Mouse (Mus musculus): ENCODE measurements at regions not wholly inside any gene's neighbourhood (a gene's known extent, or its start where the extent isn't known, plus 50 kb on each side); places are given as distances from the start of the nearest gene placed in this dataset.
A peak's percentile ranks its signal among the peaks of the same experiment; 100 is the strongest.

- H3K9me3 ChIP-seq (ENCODE audit: control insufficient read depth, low read length) = no peaks in the 10 kb centered on the region; the same call in 1 of the 2 replicates
- H3K4me1 ChIP-seq (replicated peaks; ENCODE audit: control insufficient read depth, insufficient read depth, low read length) = no peaks in the 10 kb centered on the region
- no peak overlapping the region for H3K9ac ChIP-seq (ENCODE audit: low read length)
- H3K4me3 ChIP-seq (ENCODE audit: low read length) = no peak overlapping the region
- no peaks in the 10 kb centered on the region for H3K36me3 ChIP-seq (ENCODE audit: control insufficient read depth, insufficient read depth, low read length)
- no peaks in the 10 kb centered on the region for H3K27me3 ChIP-seq (ENCODE audit: control insufficient read depth, insufficient read depth, low read depth, low read length)
- no peak overlapping the region for H3K4me2 ChIP-seq (ENCODE audit: low read depth, low read length)
- ATAC-seq (ENCODE audit: low read depth) = no peak
- H3K27ac ChIP-seq (ENCODE audit: low read length) = no peak overlapping the region
These were observed 74.2 kb upstream of the Dhx40 start for GRCm38 (mm10) chr11:86881710-86882109.

GRCm38 (mm10) chr11:86879356-86879905, 71.9 kb upstream of the Dhx40 start:
- H3K9ac ChIP-seq (ENCODE audit: low read length) = no peak overlapping the region
- H3K27me3 ChIP-seq (ENCODE audit: control insufficient read depth, insufficient read depth, low read depth, low read length) = no peaks in the 10 kb centered on the region
- H3K4me2 ChIP-seq (ENCODE audit: low read depth, low read length) = no peak overlapping the region
- no peak overlapping the region for H3K27ac ChIP-seq (ENCODE audit: low read length)
- 57% methylated on average over 6 of the region's 6 CpGs for WGBS
- no peaks in the 10 kb centered on the region for H3K36me3 ChIP-seq (ENCODE audit: control insufficient read depth, insufficient read depth, low read length)
- no peaks in the 10 kb centered on the region for H3K4me1 ChIP-seq (replicated peaks; ENCODE audit: control insufficient read depth, insufficient read depth, low read length)
- H3K9me3 ChIP-seq (ENCODE audit: control insufficient read depth, low read length) = no peaks in the 10 kb centered on the region; the same call in 1 of the 2 replicates
- no peak for ATAC-seq (ENCODE audit: low read depth)
- no peak overlapping the region for H3K4me3 ChIP-seq (ENCODE audit: low read length)

- ATAC-seq (ENCODE audit: low read depth) = no peak
- Histone ChIP-seq H3K4me3 (ENCODE audit: low read length) (no peak overlapping the region), H3K9me3 (ENCODE audit: control insufficient read depth, low read length) (no peaks in the 10 kb centered on the region; the same call in 1 of the 2 replicates), H3K9ac (ENCODE audit: low read length) (no peak overlapping the region), H3K27me3 (ENCODE audit: control insufficient read depth, insufficient read depth, low read depth, low read length) (no peaks in the 10 kb centered on the region), H3K36me3 (ENCODE audit: control insufficient read depth, insufficient read depth, low read length) (no peaks in the 10 kb centered on the region), H3K4me1 (replicated peaks; ENCODE audit: control insufficient read depth, insufficient read depth, low read length) (no peaks in the 10 kb centered on the region), H3K4me2 (ENCODE audit: low read depth, low read length) (no peak overlapping the region), H3K27ac (ENCODE audit: low read length) (no peak overlapping the region)
- WGBS = 85% methylated on average over 11 of the region's 11 CpGs
These were observed 71.0 kb upstream of the Dhx40 start for GRCm38 (mm10) chr11:86878327-86879065.

- Histone ChIP-seq H3K27me3 (ENCODE audit: control insufficient read depth, insufficient read depth, low read depth, low read length) (no peaks in the 10 kb centered on the region), H3K4me2 (ENCODE audit: low read depth, low read length) (no peak overlapping the region), H3K9me3 (ENCODE audit: control insufficient read depth, low read length) (no peaks in the 10 kb centered on the region), H3K4me3 (ENCODE audit: low read length) (no peak overlapping the region), H3K9ac (ENCODE audit: low read length) (no peak overlapping the region), H3K36me3 (ENCODE audit: control insufficient read depth, insufficient read depth, low read length) (no peaks in the 10 kb centered on the region), H3K4me1 (replicated peaks; ENCODE audit: control insufficient read depth, insufficient read depth, low read length) (no peaks in the 10 kb centered on the region), H3K27ac (ENCODE audit: low read length) (no peak overlapping the region)
- no peak for ATAC-seq (ENCODE audit: low read depth)
- WGBS = 30% methylated on average over 8 of the region's 8 CpGs
These were observed 69.0 kb upstream of the Dhx40 start for GRCm38 (mm10) chr11:86876509-86876908.

- Histone ChIP-seq H3K9me3 (ENCODE audit: control insufficient read depth, low read length) (no peaks in the 10 kb centered on the region), H3K9ac (ENCODE audit: low read length) (no peak overlapping the region), H3K4me2 (ENCODE audit: low read depth, low read length) (no peak overlapping the region), H3K27ac (ENCODE audit: low read length) (no peak overlapping the region), H3K36me3 (ENCODE audit: control insufficient read depth, insufficient read depth, low read length) (no peaks in the 10 kb centered on the region), H3K4me1 (replicated peaks; ENCODE audit: control insufficient read depth, insufficient read depth, low read length) (no peaks in the 10 kb centered on the region), H3K4me3 (ENCODE audit: low read length) (no peak overlapping the region), H3K27me3 (ENCODE audit: control insufficient read depth, insufficient read depth, low read depth, low read length) (no peaks in the 10 kb centered on the region)
- no peak for ATAC-seq (ENCODE audit: low read depth)
- 100% methylated on average over 1 of the region's 1 CpGs for WGBS
These were observed 68.2 kb upstream of the Dhx40 start for GRCm38 (mm10) chr11:86875738-86876137.

- 41% methylated on average over 12 of the region's 12 CpGs for WGBS
- Histone ChIP-seq H3K9ac (ENCODE audit: low read length) (no peak overlapping the region), H3K27ac (ENCODE audit: low read length) (no peak overlapping the region), H3K36me3 (ENCODE audit: control insufficient read depth, insufficient read depth, low read length) (no peaks in the 10 kb centered on the region), H3K4me2 (ENCODE audit: low read depth, low read length) (no peak overlapping the region), H3K27me3 (ENCODE audit: control insufficient read depth, insufficient read depth, low read depth, low read length) (no peaks in the 10 kb centered on the region), H3K4me1 (replicated peaks; ENCODE audit: control insufficient read depth, insufficient read depth, low read length) (no peaks in the 10 kb centered on the region), H3K9me3 (ENCODE audit: control insufficient read depth, low read length) (no peaks in the 10 kb centered on the region), H3K4me3 (ENCODE audit: low read length) (no peak overlapping the region)
- ATAC-seq (ENCODE audit: low read depth) = peak; percentile 74
These were observed 67.2 kb upstream of the Dhx40 start for GRCm38 (mm10) chr11:86874666-86875295.

GRCm38 (mm10) chr11:86873406-86873700, 65.8 kb upstream of the Dhx40 start:
- no peak overlapping the region for H3K4me2 ChIP-seq (ENCODE audit: low read depth, low read length)
- H3K4me1 ChIP-seq (replicated peaks; ENCODE audit: control insufficient read depth, insufficient read depth, low read length) = no peaks in the 10 kb centered on the region
- no peaks in the 10 kb centered on the region for H3K27me3 ChIP-seq (ENCODE audit: control insufficient read depth, insufficient read depth, low read depth, low read length)
- WGBS = 43% methylated on average over 1 of the region's 1 CpGs
- H3K36me3 ChIP-seq (ENCODE audit: control insufficient read depth, insufficient read depth, low read length) = no peaks in the 10 kb centered on the region
- ATAC-seq (ENCODE audit: low read depth) = no peak
- no peak overlapping the region for H3K4me3 ChIP-seq (ENCODE audit: low read length)
- H3K27ac ChIP-seq (ENCODE audit: low read length) = no peak overlapping the region
- H3K9ac ChIP-seq (ENCODE audit: low read length) = no peak overlapping the region
- no peaks in the 10 kb centered on the region for H3K9me3 ChIP-seq (ENCODE audit: control insufficient read depth, low read length)

GRCm38 (mm10) chr11:86872537-86873405, 65.2 kb upstream of the Dhx40 start:
- Histone ChIP-seq H3K27ac (ENCODE audit: low read length) (no peak overlapping the region), H3K27me3 (ENCODE audit: control insufficient read depth, insufficient read depth, low read depth, low read length) (no peaks in the 10 kb centered on the region), H3K36me3 (ENCODE audit: control insufficient read depth, insufficient read depth, low read length) (no peaks in the 10 kb centered on the region), H3K4me1 (replicated peaks; ENCODE audit: control insufficient read depth, insufficient read depth, low read length) (no peaks in the 10 kb centered on the region), H3K4me3 (ENCODE audit: low read length) (no peak overlapping the region), H3K4me2 (ENCODE audit: low read depth, low read length) (no peak overlapping the region), H3K9me3 (ENCODE audit: control insufficient read depth, low read length) (no peaks in the 10 kb centered on the region), H3K9ac (ENCODE audit: low read length) (no peak overlapping the region)
- WGBS = 52% methylated on average over 10 of the region's 10 CpGs
- ATAC-seq (ENCODE audit: low read depth) = peak; percentile 65

- WGBS = 12% methylated on average over 4 of the region's 4 CpGs
- no peak for ATAC-seq (ENCODE audit: low read depth)
These were observed 64.2 kb upstream of the Dhx40 start for GRCm38 (mm10) chr11:86871782-86872181.

More at GRCm38 (mm10) chr11:86871782-86872181, 64.2 kb upstream of the Dhx40 start:
- Histone ChIP-seq H3K4me3 (ENCODE audit: low read length) (no peak overlapping the region), H3K36me3 (ENCODE audit: control insufficient read depth, insufficient read depth, low read length) (no peaks in the 10 kb centered on the region), H3K27me3 (ENCODE audit: control insufficient read depth, insufficient read depth, low read depth, low read length) (no peaks in the 10 kb centered on the region), H3K4me1 (replicated peaks; ENCODE audit: control insufficient read depth, insufficient read depth, low read length) (peaks cover 3% of the 10 kb centered on the region; the same call in 1 of the 2 replicates), H3K27ac (ENCODE audit: low read length) (no peak overlapping the region), H3K9ac (ENCODE audit: low read length) (no peak overlapping the region), H3K4me2 (ENCODE audit: low read depth, low read length) (no peak overlapping the region), H3K9me3 (ENCODE audit: control insufficient read depth, low read length) (no peaks in the 10 kb centered on the region)

Data from lung, embryonic 16.5 days (tissue).